Mouse (Mus musculus) adrenal gland, adult (tissue): ENCODE data around the gene Ftl1.

Source experiments
- DNase-seq, 2 experiments: peaks; one replicate each; pipeline ENCODE4 v3.0.0; 2022 to 2023; ENCODE audit warnings: low spot score in 1 of 2; ENCODE audit not compliant: inconsistent age in 2 of 2

Gene Ftl1

DNA sequence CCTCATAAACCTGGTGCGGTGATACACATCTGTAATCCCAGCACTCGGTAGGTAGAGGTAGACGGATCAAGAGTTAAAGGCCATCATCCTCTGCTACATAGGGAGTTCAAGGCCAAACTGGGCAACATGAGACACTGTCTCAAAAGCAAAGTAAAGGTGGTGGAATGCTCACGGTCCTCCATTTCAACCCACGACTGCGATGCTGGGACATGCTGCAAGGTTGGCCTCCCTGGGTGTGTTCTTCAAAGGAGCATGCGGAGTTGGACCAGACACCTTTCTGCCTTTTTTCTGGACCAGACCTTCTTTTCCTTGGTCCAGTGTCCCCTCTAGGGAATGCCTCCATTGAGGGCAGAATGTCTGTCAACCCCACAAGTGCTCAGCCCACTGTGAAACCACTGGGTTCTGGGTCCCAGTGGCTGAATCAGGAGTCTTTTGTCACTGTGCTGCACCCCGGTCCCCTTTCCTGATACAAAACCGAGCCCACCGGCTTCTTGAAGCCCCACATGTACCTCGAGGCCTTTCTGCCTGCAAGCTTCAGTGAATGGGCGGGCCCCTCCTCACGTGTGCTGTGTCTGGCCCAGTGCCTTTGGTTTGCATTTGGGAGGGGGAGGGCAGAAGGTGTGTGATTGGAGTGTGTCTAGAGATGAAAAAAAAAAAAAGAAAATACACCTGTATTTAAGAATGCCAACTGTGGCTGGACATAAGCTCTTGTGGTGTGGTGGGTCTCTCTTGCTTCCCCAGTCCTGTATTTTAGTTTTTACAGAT lies 3.6 kb downstream of the Ftl1 start:
- peak in 1 of 2 experiments; percentile 44 for DNase-seq

GRCm38 (mm10) chr7:45454971-45455370 lies 4.7 kb downstream of the Ftl1 start:
- no peak for DNase-seq

DNA sequence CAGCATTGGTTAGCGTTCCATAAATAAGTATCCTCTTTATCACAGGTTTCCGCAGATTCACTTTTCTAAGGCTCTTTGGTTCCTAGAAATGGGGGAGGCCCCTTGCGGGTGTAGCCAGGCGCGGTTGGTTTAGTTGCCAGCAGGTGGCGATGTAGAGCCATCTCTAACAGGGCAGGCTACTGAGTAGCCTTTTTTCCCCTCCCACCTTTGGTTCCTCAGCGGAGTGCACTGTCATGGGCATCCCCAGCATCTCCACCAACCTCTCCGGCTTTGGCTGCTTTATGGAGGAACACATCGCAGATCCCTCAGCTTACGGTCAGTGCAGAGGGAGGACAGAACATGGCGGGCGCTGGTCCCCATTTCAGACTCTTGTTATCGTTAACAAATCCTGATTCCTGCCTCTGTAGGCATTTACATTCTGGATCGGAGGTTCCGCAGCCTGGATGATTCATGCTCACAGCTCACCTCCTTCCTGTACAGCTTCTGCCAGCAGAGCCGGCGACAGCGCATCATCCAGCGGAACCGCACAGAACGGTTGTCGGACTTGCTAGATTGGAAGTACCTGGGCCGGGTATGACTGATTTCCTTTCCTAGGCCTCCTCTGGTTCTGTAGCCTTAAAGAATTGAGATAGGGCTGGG lies 8.2 kb downstream of the Ftl1 start:
- DNase-seq: peak; percentile 81 to 94

DNA sequence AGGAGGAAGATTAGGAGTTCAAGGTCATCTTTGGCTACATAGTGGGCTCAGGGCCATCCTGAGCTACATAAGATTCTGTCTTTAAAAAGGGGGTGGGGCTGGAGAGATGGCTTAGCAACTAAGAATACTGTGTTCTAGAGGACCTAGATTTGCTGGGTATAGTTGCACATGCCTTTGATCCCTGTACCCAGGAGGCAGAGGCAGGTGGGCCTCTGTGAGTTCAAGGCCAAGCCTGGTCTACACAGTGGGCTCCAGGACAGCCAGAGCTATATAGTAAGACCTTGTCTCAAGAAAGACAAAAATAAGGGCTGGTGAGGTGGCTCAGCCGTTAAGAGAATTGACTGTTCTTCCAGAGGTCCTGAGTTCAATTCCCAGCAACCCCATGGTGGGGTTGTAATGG lies 9.7 kb downstream of the Ftl1 start:
- DNase-seq: no peak

DNA sequence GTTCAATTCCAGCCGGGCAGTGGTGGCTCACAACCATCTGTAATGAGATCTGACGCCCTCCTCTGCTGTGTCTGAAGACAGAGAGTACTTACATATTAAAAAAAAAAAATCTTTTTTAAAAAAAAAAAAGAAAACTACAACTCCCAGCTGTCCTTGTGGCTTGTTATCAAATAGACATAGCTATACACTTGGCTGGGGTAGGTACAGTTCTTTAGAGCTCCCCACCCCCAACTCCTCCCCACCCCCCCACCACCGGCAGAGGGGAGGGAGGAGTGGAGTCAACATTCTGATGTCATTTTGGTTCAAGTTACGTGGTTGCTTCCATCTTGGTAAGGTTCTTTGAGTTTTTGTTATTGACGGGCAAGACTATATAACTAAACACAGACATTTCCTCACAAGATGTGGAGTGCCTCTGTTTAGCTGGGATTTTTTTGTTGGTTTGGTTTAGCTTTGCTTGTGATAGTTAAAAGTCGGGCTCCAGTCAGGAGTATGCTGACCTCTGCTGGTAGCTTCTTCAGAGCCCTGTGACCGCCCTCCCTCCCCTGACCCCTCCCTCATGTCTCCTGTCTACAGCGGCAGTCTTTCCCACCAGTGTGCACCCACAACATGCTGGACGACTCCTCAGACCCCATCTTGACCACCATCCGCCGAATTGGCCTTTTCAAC lies 12.2 kb downstream of the Ftl1 start:
- DNase-seq: peak; percentile 35 to 76

- DNase-seq: no peak
Measured at GRCm38 (mm10) chr7:45446589-45446988, 13.1 kb downstream of the Ftl1 start.

GRCm38 (mm10) chr7:45443526-45444420 lies 15.9 kb downstream of the Ftl1 start:
- DNase-seq: peak; percentile 52 to 74

DNA sequence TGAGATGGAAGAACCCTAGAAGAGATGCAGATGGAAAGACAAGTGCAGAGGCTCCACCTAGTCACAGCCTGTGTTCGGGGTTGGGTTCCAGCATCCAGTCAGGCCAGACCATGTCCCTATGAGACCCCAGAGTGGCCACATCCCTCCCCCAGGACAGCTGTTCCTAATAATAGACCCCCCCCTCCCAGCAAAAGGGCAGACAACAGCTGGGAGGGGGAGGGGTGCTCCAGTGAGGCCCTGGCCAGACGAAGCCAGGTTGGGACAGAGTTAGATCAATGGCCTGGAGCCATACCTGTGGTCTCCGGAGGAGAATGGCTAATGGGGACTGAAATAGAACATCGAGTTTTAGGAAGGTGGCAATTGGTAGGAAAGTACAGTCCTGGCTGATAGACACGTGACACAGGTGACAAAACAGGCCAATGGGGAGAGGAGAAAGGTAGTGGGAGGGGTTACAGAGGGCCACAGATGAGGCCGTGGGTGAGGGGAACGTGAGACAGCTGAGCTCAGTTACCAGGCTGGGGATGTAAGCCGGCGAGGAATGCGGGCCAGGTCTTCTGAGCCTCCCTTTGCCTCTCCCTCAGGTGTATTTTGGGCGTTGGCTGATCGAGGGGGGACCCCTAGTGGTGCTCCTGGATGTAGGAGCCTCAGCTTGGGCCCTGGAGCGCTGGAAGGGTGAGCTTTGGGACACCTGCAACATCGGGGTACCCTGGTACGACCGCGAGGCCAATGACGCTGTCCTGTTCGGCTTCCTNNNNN lies 22.0 kb downstream of the Ftl1 start, which contains the start of gene Ruvbl2:
TSS of gene Ruvbl2 (minus strand) at position 576 of the 756 bp plus-strand sequence.
- no peak for DNase-seq

DNA sequence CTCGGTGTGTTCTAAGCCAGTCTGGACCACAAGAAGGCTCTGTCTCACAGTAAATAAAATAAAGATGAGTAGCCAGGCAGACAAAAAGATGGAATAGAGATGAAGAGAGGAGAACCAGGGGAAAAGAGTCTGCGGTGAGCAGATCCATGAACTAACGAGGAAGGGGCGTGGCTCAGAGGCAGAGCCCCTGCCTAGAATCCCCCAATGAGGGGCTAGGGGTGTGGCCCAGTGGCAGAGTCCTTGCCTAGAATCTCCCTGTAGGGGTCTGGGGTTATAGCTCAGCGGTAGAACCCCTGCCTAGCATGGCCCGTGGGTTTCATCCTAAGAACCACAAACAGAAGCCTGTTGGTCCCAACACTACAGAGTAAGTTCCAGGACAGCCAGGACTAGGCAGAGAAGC lies 22.6 kb downstream of the Ftl1 start:
- DNase-seq: no peak

DNA sequence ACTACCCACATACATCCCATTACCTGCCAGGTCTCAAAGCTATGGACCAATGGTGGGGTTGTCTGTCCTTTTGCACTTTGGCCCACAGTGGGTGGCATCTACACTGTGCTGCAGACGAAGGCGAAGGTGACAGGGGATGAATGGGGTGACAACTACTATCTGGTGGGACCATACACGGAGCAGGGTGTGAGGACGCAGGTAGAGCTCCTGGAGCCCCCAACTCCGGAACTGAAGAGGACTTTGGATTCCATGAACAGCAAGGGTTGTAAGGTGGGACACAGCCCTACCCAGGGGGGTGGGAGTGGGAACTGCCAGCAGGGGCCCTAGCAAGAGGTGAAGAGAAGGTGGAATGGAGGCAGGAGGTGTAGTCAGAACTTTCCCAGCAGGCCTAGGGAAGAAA lies 23.2 kb downstream of the Ftl1 start:
- no peak for DNase-seq

- DNase-seq: no peak
Measured at GRCm38 (mm10) chr7:45435038-45435437, 24.6 kb downstream of the Ftl1 start.

DNA sequence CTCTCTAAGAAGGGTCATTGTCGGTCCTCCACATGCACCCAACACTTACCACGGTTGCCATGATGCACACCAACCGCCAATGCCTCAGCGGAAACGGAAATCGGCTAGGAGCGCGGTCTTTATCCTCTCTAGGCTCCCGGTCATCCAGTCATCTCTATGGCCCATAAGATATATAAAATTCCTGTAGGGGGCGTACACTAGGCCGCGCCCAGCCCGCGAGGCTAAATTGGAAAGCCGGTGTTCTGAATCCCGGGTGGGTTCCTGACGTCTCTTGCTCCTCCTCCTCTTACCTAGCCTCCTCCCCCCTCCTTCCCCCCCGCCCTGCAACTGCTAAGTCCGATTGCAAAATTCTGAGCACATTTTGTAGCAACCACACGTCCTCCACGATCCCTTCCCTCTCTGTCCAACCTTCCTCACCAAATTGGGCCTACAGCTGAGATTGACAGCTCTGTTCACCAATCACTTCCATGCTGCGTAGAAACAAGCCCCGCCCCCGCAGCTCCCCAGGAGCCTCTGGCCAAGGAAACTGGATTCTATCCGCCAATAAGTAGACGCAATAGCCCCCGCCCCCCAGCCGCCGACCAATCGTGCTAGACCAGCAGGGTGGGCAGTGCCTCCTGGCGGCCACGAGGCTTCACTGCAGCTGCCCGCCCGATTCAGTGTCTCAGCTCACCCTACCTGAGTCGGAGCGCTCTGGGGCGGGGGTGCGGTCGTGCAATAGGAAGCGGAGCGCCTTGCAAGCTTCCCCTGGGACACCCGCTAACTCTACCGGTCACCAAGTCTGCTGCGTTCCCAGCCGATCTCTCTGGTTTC lies 25.3 kb downstream of the Ftl1 start, which contains the start of gene Gys1:
TSS of gene Gys1 (plus strand) at position 642 of the 813 bp plus-strand sequence.
- peak; percentile 100 for DNase-seq

DNA sequence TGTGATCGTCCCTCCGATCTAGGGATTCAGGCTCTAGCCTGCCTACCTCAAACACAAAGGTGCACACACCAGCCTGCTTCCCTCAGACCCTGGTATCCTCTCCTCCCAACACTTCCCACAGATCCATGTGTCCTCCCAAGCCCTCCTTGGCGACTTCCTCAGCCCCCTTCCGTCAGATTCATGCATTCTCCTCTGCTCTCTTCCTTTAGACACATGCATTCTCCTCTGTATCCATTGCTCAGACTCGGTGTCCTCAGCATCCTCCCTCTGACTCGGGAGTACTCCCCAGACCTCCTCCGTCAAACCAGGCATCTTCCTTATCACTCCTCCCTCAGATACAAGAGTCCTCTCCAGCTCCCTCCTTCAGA lies 25.9 kb downstream of the Ftl1 start:
- DNase-seq: no peak

GRCm38 (mm10) chr7:45426556-45426955 lies 33.1 kb downstream of the Ftl1 start:
- DNase-seq: no peak

- DNase-seq: no peak
Measured at GRCm38 (mm10) chr7:45421194-45421593, 38.5 kb downstream of the Ftl1 start.

GRCm38 (mm10) chr7:45420615-45420919 lies 39.1 kb downstream of the Ftl1 start, which contains the start of gene Lhb:
Gene Lhb, plus strand, starts transcription at chr7:45420820.
- no peak for DNase-seq

DNA sequence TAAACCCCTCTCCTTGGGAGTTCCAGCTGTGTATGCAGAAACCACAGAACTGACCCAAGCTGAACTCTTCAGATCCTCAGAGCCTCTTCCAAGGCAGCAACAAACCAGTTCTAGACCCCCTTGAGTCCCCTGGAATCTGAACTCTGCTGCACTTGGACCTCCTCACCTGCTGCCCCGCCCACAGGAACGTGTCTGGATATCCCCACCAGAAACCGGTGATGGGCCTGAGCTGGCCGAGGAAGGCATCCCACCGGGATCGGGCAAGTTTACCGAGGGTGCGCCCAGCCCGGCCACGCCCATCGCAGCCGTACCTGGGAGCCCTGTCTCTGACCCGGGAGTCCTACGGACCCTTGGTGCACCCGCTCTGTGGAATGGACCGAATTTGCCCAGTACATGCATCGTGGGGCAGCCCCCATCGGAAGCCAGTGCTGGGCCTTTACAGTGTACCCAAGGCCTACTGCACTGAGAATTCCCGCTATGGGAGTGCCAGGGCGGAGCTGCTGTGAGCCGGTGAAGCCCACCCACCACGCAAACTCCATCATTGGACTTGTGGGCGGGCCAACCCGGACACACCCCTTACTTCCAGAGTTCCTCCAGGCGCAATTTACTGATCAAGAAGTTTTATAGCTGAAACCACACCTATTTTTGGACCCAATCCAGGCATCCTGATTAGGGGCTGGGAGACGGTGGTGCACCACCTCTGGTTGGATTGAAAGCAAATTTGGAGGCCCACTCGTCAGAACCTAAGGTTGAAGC lies 39.6 kb downstream of the Ftl1 start:
- DNase-seq: no peak

GRCm38 (mm10) chr7:45417962-45418492 lies 41.7 kb downstream of the Ftl1 start:
- no peak for DNase-seq

DNA sequence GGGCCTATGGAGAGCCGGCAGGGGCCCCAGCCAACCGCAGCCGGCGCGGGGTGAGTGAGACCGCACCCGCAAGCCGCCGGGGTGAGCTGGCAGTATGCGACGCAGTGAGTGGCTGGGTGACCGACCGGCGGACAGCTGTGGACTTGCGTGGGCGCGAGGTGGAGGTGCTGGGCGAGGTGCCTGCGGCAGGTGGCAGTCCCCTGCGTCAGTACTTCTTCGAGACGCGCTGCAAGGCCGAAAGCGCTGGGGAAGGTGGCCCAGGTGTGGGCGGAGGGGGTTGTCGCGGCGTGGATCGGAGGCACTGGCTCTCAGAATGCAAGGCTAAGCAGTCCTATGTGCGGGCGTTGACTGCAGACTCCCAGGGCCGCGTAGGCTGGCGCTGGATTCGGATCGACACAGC lies 44.0 kb downstream of the Ftl1 start:
- no peak for DNase-seq
